Mouse (Mus musculus) cerebellum, adult 2 months (tissue): Measurements from ENCODE around the gene Lhb.

ENCODE experiments used
- CTCF ChIP-seq: fragments of 200-500 bp; IDR thresholded peaks from 2 replicates; pipeline ENCODE4 v1.5.1; 2011; ENCODE audit warnings: low read depth, mild to moderate bottlenecking, control low read depth, low read length, moderate library complexity, borderline replicate concordance; ENCODE audit not compliant: insufficient read depth
- POLR2A ChIP-seq: fragments of 200-500 bp; IDR thresholded peaks from 2 replicates; pipeline ENCODE4 v1.6.1; 2011; ENCODE audit warnings: low read length, control low read depth, borderline replicate concordance; ENCODE audit not compliant: insufficient read depth

DNA sequence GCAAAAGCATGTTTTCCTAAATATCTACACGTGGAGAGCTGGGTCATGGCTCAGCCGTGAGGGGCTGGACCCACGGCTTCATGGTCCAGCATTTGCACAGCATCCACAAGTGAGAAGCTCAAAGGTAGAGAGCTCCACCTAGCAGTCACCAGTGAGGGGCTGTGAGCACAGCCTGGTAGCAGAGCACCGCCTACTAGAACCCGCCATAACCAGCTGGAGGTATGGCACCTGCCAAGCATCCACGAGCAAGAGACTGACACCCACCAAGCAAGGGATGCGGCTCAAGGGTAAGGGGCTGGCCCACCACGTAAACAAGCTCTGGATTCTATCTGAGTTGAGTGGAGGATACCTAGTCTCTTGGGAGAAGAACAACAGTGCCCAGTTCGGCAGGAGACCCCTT, 44.9 kb downstream of the Lhb start:
- TF ChIP-seq CTCF: no peak
- TF ChIP-seq POLR2A: no peak
